Mouse (Mus musculus) small intestine, adult 2 months (tissue): ENCODE data around the gene Antxrl. TPM values are rescaled to one million over a fixed set of nuclear protein-coding genes. Genes with fewer than 3 reads are reported as not detected.

Experiments
- H3K27ac ChIP-seq: fragments of 200-500 bp; 2 replicates; pipeline ENCODE4 v1.5.1; 2012; ENCODE audit warnings: low read depth, low read length, control low read depth, inconsistent platforms; ENCODE audit not compliant: insufficient read depth
- H3K27me3 ChIP-seq: fragments of 200-500 bp; 2 replicates; pipeline ENCODE4 v1.6.1; 2012; ENCODE audit warnings: mild to moderate bottlenecking, moderate library complexity, low read length, inconsistent platforms; ENCODE audit not compliant: control insufficient read depth, insufficient read depth
- H3K36me3 ChIP-seq: fragments of 200-500 bp; 2 replicates; pipeline ENCODE4 v1.6.1; 2012; ENCODE audit warnings: mild to moderate bottlenecking, low read length, control low read depth, inconsistent platforms; ENCODE audit not compliant: control insufficient read depth, insufficient read depth
- H3K4me1 ChIP-seq: fragments of 200-500 bp; 2 replicates; pipeline ENCODE4 v1.6.1; 2012; ENCODE audit warnings: low read length, inconsistent platforms, mixed read lengths; ENCODE audit not compliant: control insufficient read depth, insufficient read depth, insufficient read length
- H3K4me3 ChIP-seq: fragments of 200-500 bp; 2 replicates; pipeline ENCODE4 v1.5.1; 2012; ENCODE audit warnings: low read depth, mild to moderate bottlenecking, control low read depth, inconsistent platforms, low read length, moderate library complexity
- CTCF ChIP-seq: fragments of 200-500 bp; IDR thresholded peaks from 2 replicates; pipeline ENCODE4 v1.5.1; 2012; ENCODE audit warnings: low read depth, mild to moderate bottlenecking, control low read depth, inconsistent platforms, low read length, moderate library complexity, mixed read lengths; ENCODE audit not compliant: insufficient replicate concordance, insufficient read length; ENCODE audit errors: extremely low read depth
- POLR2A ChIP-seq: fragments of 200-500 bp; IDR thresholded peaks from 2 replicates; pipeline ENCODE4 v1.6.1; 2012; ENCODE audit warnings: low read depth, mild to moderate bottlenecking, control low read depth, inconsistent platforms, low read length, moderate library complexity
- WGBS: fragments of 180-500 bp; shearing (Covaris S2); methylation state at CpG from one replicate; pipeline ENCODE4 v1.1.7; 2018; 5-methylcytosine and 5-hydroxymethylcytosine counted together
- polyA plus RNA-seq: library from polyadenylated mRNA; depleted of rRNA; stranded (reverse); fragments of >200 nt; gene quantifications from 2 replicates; pipeline ENCODE4 v1.2.3, GENCODE M21; 2012

The Antxrl gene
- polyA plus RNA-seq, 1 experiment, result not detected

DNA sequence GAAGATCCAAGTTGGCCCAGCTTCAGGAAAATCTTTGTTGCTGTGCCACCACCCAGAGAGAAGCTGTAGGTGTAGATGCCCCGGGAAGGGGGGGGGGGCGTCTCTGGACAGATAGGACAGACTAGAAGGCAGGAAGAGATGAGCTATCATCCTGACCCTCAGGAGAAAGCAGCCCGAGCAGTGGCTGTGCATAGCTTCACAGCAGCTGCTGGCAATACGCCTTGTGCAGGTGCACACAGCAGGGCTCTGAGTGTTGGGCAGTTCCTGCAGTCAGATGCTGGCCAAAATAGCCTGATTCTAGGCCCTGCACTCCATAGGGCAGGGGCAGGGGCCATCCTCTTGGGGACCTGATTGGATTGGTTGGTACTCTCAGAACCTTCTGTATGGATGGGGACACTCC lies 34.3 kb downstream of the Antxrl start:
- WGBS, result 46% methylated on average over 4 of the region's 4 CpGs
- H3K27me3 ChIP-seq, result no peaks in the 10 kb centered on the region
- H3K4me3 ChIP-seq, result no peak overlapping the region
- H3K36me3 ChIP-seq, result no peaks in the 10 kb centered on the region
- no peak for TF ChIP-seq POLR2A
- no peak for TF ChIP-seq CTCF
- H3K27ac ChIP-seq, result no peak overlapping the region
- no peaks in the 10 kb centered on the region for H3K4me1 ChIP-seq

DNA sequence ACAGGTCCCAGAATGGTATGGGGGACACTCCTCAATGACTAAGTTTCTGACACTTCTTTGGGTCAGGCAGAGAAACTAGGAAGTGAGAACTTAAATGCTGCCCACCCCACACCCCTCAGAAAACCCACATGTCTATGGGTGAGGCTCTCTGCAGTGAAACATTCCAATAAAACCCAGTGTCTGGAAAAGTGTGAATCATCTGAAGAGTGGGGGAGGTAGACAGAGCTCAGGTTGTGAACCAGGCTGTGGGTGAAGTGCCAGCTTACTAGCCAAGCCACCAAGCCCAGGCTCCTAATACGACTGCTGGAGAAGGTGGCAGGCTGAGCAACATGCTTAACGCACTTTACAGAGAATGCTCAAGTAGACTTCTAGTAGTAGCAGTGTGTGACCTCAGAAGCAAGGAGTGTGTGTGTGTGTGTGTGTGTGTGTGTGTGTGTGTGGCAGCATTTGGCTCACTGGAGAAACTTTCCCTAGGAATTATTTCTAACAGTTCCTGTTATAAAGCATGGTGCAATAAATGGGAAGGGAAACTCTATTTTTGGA lies 35.4 kb downstream of the Antxrl start:
- WGBS, result 82% methylated on average over 2 of the region's 2 CpGs
- no peak overlapping the region for H3K4me3 ChIP-seq
- TF ChIP-seq POLR2A, result no peak
- H3K27me3 ChIP-seq, result no peaks in the 10 kb centered on the region
- no peaks in the 10 kb centered on the region for H3K4me1 ChIP-seq
- H3K27ac ChIP-seq, result no peak overlapping the region
- no peaks in the 10 kb centered on the region for H3K36me3 ChIP-seq

- Histone ChIP-seq H3K4me3 (no peak overlapping the region), H3K36me3 (no peaks in the 10 kb centered on the region), H3K4me1 (no peaks in the 10 kb centered on the region), H3K27ac (no peak overlapping the region), H3K27me3 (no peaks in the 10 kb centered on the region)
- WGBS, result 73% methylated on average over 8 of the region's 8 CpGs
- TF ChIP-seq POLR2A (no peak), CTCF (no peak)
Measured at GRCm38 (mm10) chr14:34089796-34090195, 37.3 kb downstream of the Antxrl start.

- Histone ChIP-seq H3K27me3 (no peaks in the 10 kb centered on the region), H3K4me3 (no peak overlapping the region), H3K27ac (no peak overlapping the region), H3K36me3 (no peaks in the 10 kb centered on the region), H3K4me1 (no peaks in the 10 kb centered on the region)
- no peak for TF ChIP-seq CTCF
- 72% methylated on average over 5 of the region's 5 CpGs for WGBS
Measured at GRCm38 (mm10) chr14:34091475-34091874, 39.0 kb downstream of the Antxrl start.

DNA sequence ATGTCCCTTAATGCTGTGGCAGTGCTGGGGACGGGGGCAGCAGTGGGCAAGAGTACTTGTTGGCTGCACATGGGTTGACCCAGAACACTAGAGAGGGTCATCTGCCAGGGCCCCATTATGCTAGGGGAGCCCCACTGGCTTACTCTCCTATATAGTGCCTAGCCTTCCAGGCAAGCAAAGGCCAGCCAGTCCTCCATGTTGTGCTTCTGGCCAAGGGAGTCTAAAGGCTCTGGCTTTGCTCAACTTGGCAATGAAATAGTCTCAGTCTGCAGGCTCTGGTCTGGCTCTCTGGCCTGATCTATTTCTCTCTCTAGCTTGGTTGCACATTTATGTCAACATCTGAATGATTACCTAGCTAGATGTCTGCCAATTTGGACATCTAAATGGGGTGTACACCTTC lies 40.3 kb downstream of the Antxrl start:
- whole genome bisulfite sequencing, result 79% methylated on average over 1 of the region's 1 CpGs
- no peaks in the 10 kb centered on the region for H3K27me3 ChIP-seq
- no peaks in the 10 kb centered on the region for H3K36me3 ChIP-seq
- no peak for TF ChIP-seq CTCF
- TF ChIP-seq POLR2A, result no peak
- H3K4me3 ChIP-seq, result no peak overlapping the region
- no peaks in the 10 kb centered on the region for H3K4me1 ChIP-seq
- H3K27ac ChIP-seq, result no peak overlapping the region

- Histone ChIP-seq H3K4me1 (no peaks in the 10 kb centered on the region), H3K27me3 (no peaks in the 10 kb centered on the region), H3K36me3 (no peaks in the 10 kb centered on the region), H3K27ac (no peak overlapping the region), H3K4me3 (no peak overlapping the region)
- TF ChIP-seq CTCF, result no peak
- TF ChIP-seq POLR2A, result no peak
- WGBS, result 74% methylated on average over 5 of the region's 5 CpGs
Measured at GRCm38 (mm10) chr14:34096161-34096560, 43.7 kb downstream of the Antxrl start.

DNA sequence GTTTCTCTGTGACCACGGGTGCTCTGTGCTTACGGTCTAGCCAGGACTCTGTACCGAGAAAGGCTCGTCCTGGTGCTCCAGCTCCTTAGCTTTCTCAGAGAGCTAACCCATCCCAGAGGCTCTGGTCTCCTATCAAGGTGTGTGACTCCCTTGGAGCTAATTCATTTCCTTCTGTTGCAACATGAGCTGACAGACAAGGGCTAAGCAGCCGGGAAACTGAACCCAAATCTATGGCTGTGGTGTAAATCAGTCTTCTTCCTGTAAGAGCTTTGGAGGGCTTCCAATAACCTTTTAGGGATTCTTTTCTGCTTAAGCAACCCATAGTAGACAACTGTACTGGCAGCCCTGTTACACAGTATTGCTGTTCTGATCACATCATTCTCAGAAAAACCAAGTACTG lies 50.1 kb downstream of the Antxrl start, which contains the start of gene A630023A22Rik:
Gene A630023A22Rik (minus strand): TSS at position 154 of the 400 bp plus-strand sequence.
- Histone ChIP-seq H3K36me3 (no peaks in the 10 kb centered on the region), H3K27ac (no peak within 1 kb of the TSS), H3K4me1 (no peaks in the 10 kb centered on the region), H3K4me3 (no peak within 1 kb of the TSS), H3K27me3 (no peaks in the 10 kb centered on the region)
- 43% methylated on average over 5 of the region's 5 CpGs for WGBS
- TF ChIP-seq POLR2A (no peak), CTCF (no peak)

GRCm38 (mm10) chr14:34103855-34104254 lies 51.3 kb downstream of the Antxrl start:
- WGBS, result 57% methylated on average over 3 of the region's 3 CpGs
- no peaks in the 10 kb centered on the region for H3K27me3 ChIP-seq
- H3K27ac ChIP-seq, result no peak overlapping the region
- H3K4me3 ChIP-seq, result no peak overlapping the region
- no peaks in the 10 kb centered on the region for H3K36me3 ChIP-seq
- TF ChIP-seq CTCF (no peak), POLR2A (no peak)
- no peaks in the 10 kb centered on the region for H3K4me1 ChIP-seq
